ENCODE assay signal across 11 mouse cellular contexts in the genomic region with DNA sequence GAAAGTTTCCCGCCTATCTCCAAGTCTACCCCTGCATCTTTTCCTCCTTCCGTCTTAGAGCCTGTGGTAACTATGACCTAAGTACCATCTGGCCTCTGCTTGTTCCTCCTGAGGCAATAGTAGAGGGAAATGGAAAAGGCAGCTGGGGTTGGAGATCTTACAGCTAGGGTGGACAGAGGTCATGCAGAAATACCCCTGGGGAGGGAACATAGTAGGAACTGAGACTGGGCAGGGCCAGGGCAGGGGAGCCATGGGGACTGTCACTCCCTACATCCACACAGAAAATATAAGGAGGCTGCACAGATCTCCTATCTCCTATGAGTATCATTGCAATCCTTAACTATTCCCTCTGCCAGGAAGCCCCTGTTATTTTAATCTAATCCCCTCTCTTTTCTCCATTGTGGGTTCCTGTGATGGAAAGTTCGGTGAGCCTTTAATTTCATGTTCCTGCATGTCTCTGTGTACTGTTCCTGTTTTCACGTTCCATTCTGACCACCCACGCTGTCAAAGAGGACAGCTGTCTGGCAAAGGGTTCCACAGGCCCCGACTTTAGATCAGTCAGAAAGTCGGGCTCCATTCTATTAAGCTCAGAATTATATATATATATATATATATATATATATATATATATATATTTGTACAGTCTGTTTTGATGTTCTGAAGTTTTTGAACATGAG. TPM values are rescaled to one million over a fixed set of nuclear protein-coding genes. Genes with fewer than 3 reads are reported as not detected.
DNase-seq lines count a peak whose midpoint lies in the region; ATAC-seq and TF ChIP-seq lines count a peak whose summit lies in the region.
"Had no signal": no experiment of that assay in that cellular context is flagged by ENCODE, and none has a peak within 500 bp of the region (broad histone marks: within the 10 kb centered on the region; RNA-seq: fewer than 3 reads in every experiment).

No protein-coding gene starts in this region.

- 0 out of 2 replicates have a peak, but pooled peaks have one; percentile 47 for ATAC-seq in heart, embryonic 14.5 days (ENCODE audit: insufficient number of reproducible peaks, insufficient read depth, low FRiP score, low read depth)
- ATAC-seq in megakaryocyte-erythroid progenitor cell, adult 5-6 weeks (replicated peaks; ENCODE audit: low FRiP score, low TSS enrichment, poor library complexity, severe bottlenecking), result 0 out of 2 replicates have a peak, but pooled peaks have one; percentile 23
- no peak for ATAC-seq in forebrain, embryonic 16.5 days

- no peak overlapping the region for H3K9ac ChIP-seq in heart, embryonic 14.5 days (ENCODE audit: low read length)
- no peak overlapping the region for H3K9ac ChIP-seq in forebrain, embryonic 16.5 days (replicated peaks; ENCODE audit: low read depth, low read length)
- H3K9ac ChIP-seq: limb, embryonic 12.5 days; neural tube, embryonic 12.5 days had no signal

- no peak overlapping the region for H3K4me2 ChIP-seq in heart, embryonic 14.5 days (ENCODE audit: low read length)
- no peak overlapping the region for H3K4me2 ChIP-seq in forebrain, embryonic 16.5 days (ENCODE audit: low read length)
- H3K4me2 ChIP-seq: limb, embryonic 12.5 days; neural tube, embryonic 12.5 days had no signal

- TF ChIP-seq CTCF in bone marrow macrophage, adult 2 months (IDR thresholded peaks at IDR 0.05; ENCODE audit: low read depth, low read length), result no peak

- H3K36me3 ChIP-seq in heart, embryonic 14.5 days (ENCODE audit: control insufficient read depth, insufficient read depth, low read length), result no peaks in the 10 kb centered on the region
- no peaks in the 10 kb centered on the region for H3K36me3 ChIP-seq in forebrain, embryonic 16.5 days (ENCODE audit: control insufficient read depth, insufficient read depth)
- H3K36me3 ChIP-seq: limb, embryonic 12.5 days; neural tube, embryonic 12.5 days had no signal

- no peak for TF ChIP-seq POLR2A in bone marrow macrophage, adult 2 months (IDR thresholded peaks at IDR 0.05; ENCODE audit: borderline replicate concordance, low read depth, low read length)

- 57% methylated on average over 7 of the region's 7 CpGs for WGBS in heart, embryonic 14.5 days
- WGBS in forebrain, embryonic 16.5 days, result 73% methylated on average over 7 of the region's 7 CpGs

- peak overlapping the region; percentile 47 for H3K4me3 ChIP-seq in bone marrow macrophage, adult 2 months (ENCODE audit: insufficient read depth, low read length)
- H3K4me3 ChIP-seq in heart, embryonic 14.5 days (ENCODE audit: control insufficient read depth in 1 of 2, insufficient read depth in 1 of 2, low read depth in 1 of 2, low read length in 2 of 2), result no peak overlapping the region
- no peak overlapping the region for H3K4me3 ChIP-seq in forebrain, embryonic 16.5 days (replicated peaks; ENCODE audit: low read length)
- H3K4me3 ChIP-seq: limb, embryonic 12.5 days; neural tube, embryonic 12.5 days had no signal

- DNase-seq in layer of hippocampus, adult 9-10 months (ENCODE audit: low spot score), result peak; percentile 8
- no peak for DNase-seq in layer of hippocampus, postnatal 10 days (ENCODE audit: low spot score in 2 of 2)
- no peak for DNase-seq in right cerebral cortex, postnatal 36 days (ENCODE audit: low spot score in 2 of 2)
- no peak for DNase-seq in kidney, adult 8-10 months

- H3K9me3 ChIP-seq in heart, embryonic 14.5 days (ENCODE audit: control insufficient read depth, low read length), result no peaks in the 10 kb centered on the region
- H3K9me3 ChIP-seq in forebrain, embryonic 16.5 days (ENCODE audit: control insufficient read depth, low read length), result no peaks in the 10 kb centered on the region
- H3K9me3 ChIP-seq: limb, embryonic 12.5 days; neural tube, embryonic 12.5 days had no signal

- H3K4me1 ChIP-seq in bone marrow macrophage, adult 2 months (ENCODE audit: control insufficient read depth, insufficient read depth, low read length), result peaks cover 33% of the 10 kb centered on the region
- no peaks in the 10 kb centered on the region; a peak in 2 of 4 replicates for H3K4me1 ChIP-seq in heart, embryonic 14.5 days (ENCODE audit: control insufficient read depth in 2 of 2, insufficient read depth in 2 of 2, low read length in 2 of 2)
- H3K4me1 ChIP-seq in forebrain, embryonic 16.5 days (replicated peaks; ENCODE audit: control insufficient read depth, insufficient read depth, low read length), result no peaks in the 10 kb centered on the region
- H3K4me1 ChIP-seq: limb, embryonic 12.5 days; neural tube, embryonic 12.5 days had no signal

- no peaks in the 10 kb centered on the region for H3K27me3 ChIP-seq in heart, embryonic 14.5 days (ENCODE audit: control insufficient read depth, insufficient read depth, low read length)
- no peaks in the 10 kb centered on the region for H3K27me3 ChIP-seq in forebrain, embryonic 16.5 days (replicated peaks; ENCODE audit: control insufficient read depth, insufficient read depth, low read length)
- H3K27me3 ChIP-seq: limb, embryonic 12.5 days; neural tube, embryonic 12.5 days had no signal

- H3K27ac ChIP-seq in bone marrow macrophage, adult 2 months (ENCODE audit: insufficient read depth, low read depth, low read length), result peak overlapping the region; percentile 97
- no peak overlapping the region for H3K27ac ChIP-seq in heart, embryonic 14.5 days (replicated peaks in 1 of 2; ENCODE audit: control insufficient read depth in 1 of 2, insufficient read depth in 1 of 2, low read depth in 2 of 2, low read length in 2 of 2)
- no peak overlapping the region for H3K27ac ChIP-seq in forebrain, embryonic 16.5 days (ENCODE audit: low read length)
- H3K27ac ChIP-seq: limb, embryonic 12.5 days; neural tube, embryonic 12.5 days had no signal

RNA-seq across cellular contexts. Expression of gene Slamf9, which starts 19.0 kb away (rescaled TPM):
- 1 to 10 TPM in 1 of 2 experiments, under 1 TPM in 1; 0.64 to 1.1 TPM for total RNA-seq in layer of hippocampus, postnatal 10 days (2021)
- 90.6 and 98.9 TPM in 2 replicates for polyA plus RNA-seq in bone marrow macrophage, adult 2 months (2012; ENCODE audit: insufficient read depth, insufficient read length, missing spikeins)
- polyA plus RNA-seq in heart, embryonic 14.5 days (2014; fragmentation: Nextera tagmentation; extraction: Ambion mirVana), result 1.5 and 1.6 TPM in 2 replicates
- not detected in 2 replicates for total RNA-seq in megakaryocyte-erythroid progenitor cell, adult 5-6 weeks (2014; fragmentation: Nextera tagmentation)
- total RNA-seq in megakaryocyte-erythroid progenitor cell, adult 5-6 weeks (2017), result not detected in 2 replicates
- polyA plus RNA-seq in forebrain, embryonic 16.5 days (2015; fragmentation: Nextera tagmentation; extraction: Ambion mirVana), result not detected in 2 replicates
- total RNA-seq: MEL had no signal

RNA-seq across cellular contexts. Expression of gene Igsf9, which starts 25.4 kb away (rescaled TPM):
- total RNA-seq in layer of hippocampus, postnatal 10 days (2021), result 10 to 100 TPM; 13.9 to 15.5 TPM
- polyA plus RNA-seq in bone marrow macrophage, adult 2 months (2012; ENCODE audit: insufficient read depth, insufficient read length, missing spikeins), result 6.3 and 7.6 TPM in 2 replicates
- polyA plus RNA-seq in heart, embryonic 14.5 days (2014; fragmentation: Nextera tagmentation; extraction: Ambion mirVana), result 2.0 and 5.0 TPM in 2 replicates
- not detected in 2 replicates for total RNA-seq in megakaryocyte-erythroid progenitor cell, adult 5-6 weeks (2014; fragmentation: Nextera tagmentation)
- 0.09 TPM in 1 of 2 replicates, not detected in the other for total RNA-seq in megakaryocyte-erythroid progenitor cell, adult 5-6 weeks (2017)
- polyA plus RNA-seq in forebrain, embryonic 16.5 days (2015; fragmentation: Nextera tagmentation; extraction: Ambion mirVana), result 60.9 and 89.9 TPM in 2 replicates

RNA-seq across cellular contexts. Expression of gene Tagln2, which starts 43.7 kb away (rescaled TPM):
- total RNA-seq in layer of hippocampus, postnatal 10 days (2021), result 10 to 100 TPM; 20.7 to 21.4 TPM
- 316 and 321 TPM in 2 replicates for polyA plus RNA-seq in bone marrow macrophage, adult 2 months (2012; ENCODE audit: insufficient read depth, insufficient read length, missing spikeins)
- 187 and 196 TPM in 2 replicates for polyA plus RNA-seq in heart, embryonic 14.5 days (2014; fragmentation: Nextera tagmentation; extraction: Ambion mirVana)
- total RNA-seq in megakaryocyte-erythroid progenitor cell, adult 5-6 weeks (2014; fragmentation: Nextera tagmentation), result 244 and 269 TPM in 2 replicates
- total RNA-seq in megakaryocyte-erythroid progenitor cell, adult 5-6 weeks (2017), result 147 and 171 TPM in 2 replicates
- polyA plus RNA-seq in forebrain, embryonic 16.5 days (2015; fragmentation: Nextera tagmentation; extraction: Ambion mirVana), result 53.4 and 56.8 TPM in 2 replicates

Comparison
In these comparisons a context has a peak if more than half of its experiments do, and no peak if none do; other contexts are left out.
1. RNA of gene Slamf9, which starts 19.0 kb away (polyA plus RNA-seq): 90.6 to 98.9 TPM in bone marrow macrophage, adult 2 months; 1.5 to 1.6 TPM in heart, embryonic 14.5 days and not detected in forebrain, embryonic 16.5 days; every median in the first group is over 10 times any median in the second.